Mouse (Mus musculus) adrenal gland, adult 2 months (tissue): ENCODE results near the gene Wdr59. TPM values are rescaled to one million over a fixed set of nuclear protein-coding genes. Genes with fewer than 3 reads are reported as not detected.

Source experiments
- microRNA-seq, 2 experiments: library from miRNA; unstranded; fragments of <30 nt; microRNA quantifications; one replicate each; pipeline ENCODE4 v1.2.0; 2021
- polyA plus RNA-seq: library from polyadenylated mRNA; depleted of rRNA; stranded (reverse); fragments of >200 nt; gene quantifications from 2 replicates; pipeline ENCODE4 v1.2.3, GENCODE M21; 2012; rRNA removed
- total RNA-seq, 2 experiments: library from RNA; stranded (reverse); gene quantifications; 2 replicates each; pipeline ENCODE4 v1.2.3; 2021

The Wdr59 gene
- total and polyA plus RNA-seq, 3 experiments: 7.2 to 12.4 (median 10.6) TPM

Small RNA genes lying within 50 kb of the gene (microRNA-seq; reads per million reads assigned to microRNA genes)
- 0 reads per million in 2 experiments for gene Mir1957b

Other genes starting within 250 kb of the Wdr59 start
- gene Rfwd3, start 221.9 kb downstream of the Wdr59 start, total RNA-seq: 10 to 100 TPM; 50.1 to 54.4 TPM
- 11.6 and 13.6 TPM in 2 replicates for gene Rfwd3, start 221.9 kb downstream of the Wdr59 start, polyA plus RNA-seq
- gene Mlkl, start 183.9 kb downstream of the Wdr59 start, total RNA-seq: 10 to 100 TPM in 1 of 2 experiments, 1 to 10 TPM in 1; 8.4 to 25.0 TPM
- 1.1 and 2.0 TPM in 2 replicates for gene Mlkl, start 183.9 kb downstream of the Wdr59 start, polyA plus RNA-seq
- 1 to 10 TPM in 1 of 2 experiments, under 1 TPM in 1; 0.21 to 4.7 TPM for gene Fa2h, start 128.3 kb downstream of the Wdr59 start, total RNA-seq
- 19.0 and 37.5 TPM in 2 replicates for gene Fa2h, start 128.3 kb downstream of the Wdr59 start, polyA plus RNA-seq
- gene Znrf1, start 14.0 kb upstream of the Wdr59 start, total RNA-seq: 10 to 100 TPM; 34.7 to 37.3 TPM
- 105 and 109 TPM in 2 replicates for gene Znrf1, start 14.0 kb upstream of the Wdr59 start, polyA plus RNA-seq
- 10 to 100 TPM; 64.5 to 82.1 TPM for gene Ldhd, start 108.3 kb upstream of the Wdr59 start, total RNA-seq
- gene Ldhd, start 108.3 kb upstream of the Wdr59 start, polyA plus RNA-seq: 89.4 and 93.5 TPM in 2 replicates
- 1 to 10 TPM; 6.1 to 9.8 TPM for gene Zfp1, start 121.3 kb upstream of the Wdr59 start, total RNA-seq
- 5.3 and 5.6 TPM in 2 replicates for gene Zfp1, start 121.3 kb upstream of the Wdr59 start, polyA plus RNA-seq
- gene Ctrb1, start 168.9 kb upstream of the Wdr59 start, total RNA-seq: under 1 TPM in 1 of 2 experiments, not detected in 1; 0.90 TPM
- 0.51 and 0.67 TPM in 2 replicates for gene Ctrb1, start 168.9 kb upstream of the Wdr59 start, polyA plus RNA-seq
- 10 to 100 TPM; 76.9 to 91.2 TPM for gene Bcar1, start 221.7 kb upstream of the Wdr59 start, total RNA-seq
- 204 and 210 TPM in 2 replicates for gene Bcar1, start 221.7 kb upstream of the Wdr59 start, polyA plus RNA-seq